Comparison of ENCODE assay signal across 18 mouse cellular contexts in genomic region chr16:42231306-42231705, GRCm38 (mm10).
DNase-seq lines count a peak whose midpoint lies in the region; ATAC-seq and TF ChIP-seq lines count a peak whose summit lies in the region.
"Had no signal": no experiment of that assay in that cellular context is flagged by ENCODE, and none has a peak within 500 bp of the region (broad histone marks: within the 10 kb centered on the region; RNA-seq: fewer than 3 reads in every experiment).

No protein-coding gene starts in this region.

- TF ChIP-seq POLR2A in thymus, adult 2 months (IDR thresholded peaks at IDR 0.05; ENCODE audit: control insufficient read depth, extremely low read depth, insufficient read depth, low read length, poor library complexity): no peak
- no peak for TF ChIP-seq POLR2A in brain, embryonic 14.5 days (IDR thresholded peaks at IDR 0.05; ENCODE audit: borderline replicate concordance, extremely low read depth, insufficient read depth, insufficient read length, poor library complexity, severe bottlenecking)

- H3K9ac ChIP-seq in kidney, embryonic 16.5 days (replicated peaks; ENCODE audit: low read length): no peak overlapping the region
- H3K9ac ChIP-seq: embryonic facial prominence, embryonic 12.5 days; heart, embryonic 13.5 days; midbrain, embryonic 13.5 days had no signal

- no peaks in the 10 kb centered on the region for H3K27me3 ChIP-seq in kidney, embryonic 16.5 days (ENCODE audit: insufficient read depth, low read length)
- H3K27me3 ChIP-seq in thymus, adult 2 months (ENCODE audit: control insufficient read depth, insufficient read depth, low read length): no peaks in the 10 kb centered on the region
- H3K27me3 ChIP-seq: embryonic facial prominence, embryonic 12.5 days; heart, embryonic 13.5 days; midbrain, embryonic 13.5 days had no signal

- ATAC-seq in kidney, embryonic 16.5 days (ENCODE audit: low FRiP score, low TSS enrichment): no peak
- ATAC-seq: activated CD4-positive, CD25-positive, alpha-beta regulatory T cell, adult 4 months; midbrain, embryonic 13.5 days had no signal

- no peak overlapping the region for H3K4me3 ChIP-seq in kidney, embryonic 16.5 days (ENCODE audit: low read length)
- no peak overlapping the region for H3K4me3 ChIP-seq in thymus, adult 2 months (ENCODE audit: control insufficient read depth, insufficient read depth, low read length)
- H3K4me3 ChIP-seq: embryonic facial prominence, embryonic 12.5 days; heart, embryonic 13.5 days; limb, embryonic 10.5 days; midbrain, embryonic 13.5 days had no signal

- no peaks in the 10 kb centered on the region for H3K9me3 ChIP-seq in kidney, embryonic 16.5 days (ENCODE audit: low read length)
- H3K9me3 ChIP-seq: embryonic facial prominence, embryonic 12.5 days; heart, embryonic 13.5 days; limb, embryonic 10.5 days; midbrain, embryonic 13.5 days had no signal

- DNase-seq in kidney, postnatal 10 days: peak; percentile 8
- DNase-seq in thymus, adult 2 months: peak; percentile 7
- DNase-seq in thymus, postnatal 36 days: no peak
- peak; percentile 64 for DNase-seq in ES-CJ7 (ENCODE audit: low read depth, low spot score)
- no peak for DNase-seq in brain, embryonic 14.5 days (ENCODE audit: low read depth)
- DNase-seq in yolk sac, embryonic 10.5 days (ENCODE audit: low spot score): no peak
- DNase-seq: cerebellum, postnatal 36 days; heart, postnatal 4 days; kidney, postnatal 25 days; lung, adult 18-20 months; right cerebral cortex, adult 18-20 months had no signal

- no peak overlapping the region for H3K4me2 ChIP-seq in kidney, embryonic 16.5 days (replicated peaks; ENCODE audit: low read depth, low read length)
- H3K4me2 ChIP-seq: embryonic facial prominence, embryonic 12.5 days; heart, embryonic 13.5 days; midbrain, embryonic 13.5 days had no signal

- no peak overlapping the region for H3K27ac ChIP-seq in kidney, embryonic 16.5 days (ENCODE audit: low read length)
- no peak overlapping the region for H3K27ac ChIP-seq in thymus, adult 2 months (ENCODE audit: control insufficient read depth, insufficient read depth, low read length)
- H3K27ac ChIP-seq: embryonic facial prominence, embryonic 12.5 days; heart, embryonic 13.5 days; limb, embryonic 10.5 days; macrophage; midbrain, embryonic 13.5 days had no signal

- H3K36me3 ChIP-seq in kidney, embryonic 16.5 days (ENCODE audit: insufficient read depth, low read length): no peaks in the 10 kb centered on the region
- no peaks in the 10 kb centered on the region for H3K36me3 ChIP-seq in thymus, adult 2 months (ENCODE audit: control insufficient read depth, insufficient read depth, low read length)
- H3K36me3 ChIP-seq: embryonic facial prominence, embryonic 12.5 days; heart, embryonic 13.5 days; limb, embryonic 10.5 days; midbrain, embryonic 13.5 days had no signal

- TF ChIP-seq CTCF in thymus, adult 2 months (IDR thresholded peaks at IDR 0.05; ENCODE audit: borderline replicate concordance, control insufficient read depth, extremely low read depth, insufficient read depth, low read length, poor library complexity): no peak
- peak; percentile 1; the same call in 1 of the 2 replicates for TF ChIP-seq CTCF in brain, embryonic 14.5 days (IDR thresholded peaks at IDR 0.05; ENCODE audit: borderline replicate concordance, extremely low read depth, insufficient read depth, insufficient read length)

- H3K4me1 ChIP-seq in kidney, embryonic 16.5 days (ENCODE audit: insufficient read depth, low read length): no peaks in the 10 kb centered on the region
- H3K4me1 ChIP-seq in thymus, adult 2 months (replicated peaks; ENCODE audit: control insufficient read depth, insufficient read depth, low read length): no peaks in the 10 kb centered on the region
- H3K4me1 ChIP-seq: embryonic facial prominence, embryonic 12.5 days; heart, embryonic 13.5 days; limb, embryonic 10.5 days had no signal

- WGBS in kidney, embryonic 16.5 days: 79% methylated on average over 4 of the region's 4 CpGs
- WGBS in thymus, adult 2 months: 86% methylated on average over 4 of the region's 4 CpGs

Comparison
In these comparisons a context has a peak if more than half of its experiments do, and no peak if none do; other contexts are left out.
1. DNase-seq: peak in kidney, postnatal 10 days (single experiment), thymus, adult 2 months (single experiment) and ES-CJ7 (single experiment); none in thymus, postnatal 36 days (0 of 2), brain, embryonic 14.5 days (single experiment) and yolk sac, embryonic 10.5 days (single experiment).